Mouse (Mus musculus): ENCODE data around the gene Tmem63b.

Tmem63b gene

DNA sequence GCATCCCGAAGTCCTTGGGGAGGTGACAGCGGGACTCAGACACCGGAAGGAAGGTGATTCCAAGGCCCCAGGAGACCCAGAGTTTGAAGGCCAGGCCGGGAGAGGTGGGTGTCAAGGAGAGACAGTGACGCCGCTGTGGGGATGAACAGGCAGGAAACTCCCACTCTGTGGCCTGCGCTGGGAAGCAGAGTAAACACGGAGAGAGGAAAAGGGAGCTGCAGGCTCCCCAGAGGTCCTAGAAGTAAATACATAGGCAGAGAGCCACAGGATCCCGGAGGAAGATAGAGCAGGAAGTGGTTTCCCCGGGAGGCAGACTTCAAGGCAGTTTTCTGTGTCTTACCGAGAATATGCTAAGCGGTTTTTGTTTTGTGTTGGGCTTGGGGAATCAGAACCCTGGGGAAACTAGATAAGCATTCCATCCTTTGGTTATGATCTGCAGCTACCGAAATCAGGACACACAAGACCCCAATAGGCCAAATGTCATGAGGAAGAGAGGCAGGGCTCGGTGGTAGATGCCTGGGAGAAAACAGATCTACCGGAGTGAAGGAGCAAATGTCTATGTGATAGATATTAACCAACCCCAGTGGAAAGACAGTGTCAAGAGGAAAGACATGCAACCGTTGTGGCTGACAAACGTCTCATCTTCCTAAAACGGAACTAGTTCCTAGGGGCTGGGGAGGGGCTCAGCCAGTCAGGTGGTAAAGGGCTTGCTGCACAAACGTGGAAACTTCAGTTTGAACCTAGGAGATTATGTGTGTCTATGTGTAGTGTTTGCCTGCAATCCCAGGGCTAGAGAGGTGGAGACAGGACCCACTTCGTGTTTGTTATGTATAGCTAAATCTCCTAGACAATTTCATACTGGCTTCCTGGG lies 67.1 kb downstream of the Tmem63b start:
- DNase-seq, result peak; percentile 52

DNA sequence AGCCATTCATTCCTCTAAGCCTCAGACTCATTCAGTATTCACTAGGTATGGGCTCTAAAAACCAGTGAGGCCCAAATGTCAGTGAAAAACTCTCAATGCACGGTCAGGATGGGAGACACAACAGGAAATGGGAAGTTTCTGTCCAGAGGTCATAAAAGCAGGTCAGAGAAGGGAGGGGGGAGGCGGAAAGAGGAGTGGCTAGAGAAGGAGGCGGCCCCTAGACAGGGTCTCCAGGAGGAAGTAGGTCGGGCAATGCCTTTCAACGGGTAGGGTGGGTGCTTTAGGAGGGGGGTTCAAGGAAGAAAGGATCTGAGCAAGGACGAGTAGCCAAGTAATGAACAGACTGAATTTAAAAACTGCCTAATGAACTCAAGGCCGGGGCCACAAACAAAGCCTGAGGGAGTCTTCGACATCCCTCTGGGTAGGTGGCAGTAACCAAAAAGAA lies 67.7 kb downstream of the Tmem63b start:
- DNase-seq, result peak; percentile 81

DNA sequence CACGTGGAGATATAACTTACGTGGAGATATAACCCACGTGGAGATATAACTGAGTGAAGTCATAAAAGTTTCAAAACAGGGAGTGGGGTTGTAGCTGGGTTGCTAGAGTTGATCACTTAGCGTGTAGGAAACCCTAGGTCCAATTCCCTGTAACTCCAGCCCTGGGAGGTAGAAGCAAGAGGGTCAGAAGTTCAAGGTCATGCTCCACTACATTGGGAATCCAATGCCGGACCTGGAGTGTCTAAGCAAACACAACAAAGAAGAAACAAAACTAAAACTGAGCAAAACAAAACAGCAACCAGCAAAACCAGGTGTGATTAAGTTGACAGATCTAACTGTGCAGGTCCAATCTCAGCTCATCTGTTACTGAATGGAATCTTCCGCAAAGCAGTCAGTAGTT lies 69.0 kb downstream of the Tmem63b start:
- DNase-seq, result no peak

DNA sequence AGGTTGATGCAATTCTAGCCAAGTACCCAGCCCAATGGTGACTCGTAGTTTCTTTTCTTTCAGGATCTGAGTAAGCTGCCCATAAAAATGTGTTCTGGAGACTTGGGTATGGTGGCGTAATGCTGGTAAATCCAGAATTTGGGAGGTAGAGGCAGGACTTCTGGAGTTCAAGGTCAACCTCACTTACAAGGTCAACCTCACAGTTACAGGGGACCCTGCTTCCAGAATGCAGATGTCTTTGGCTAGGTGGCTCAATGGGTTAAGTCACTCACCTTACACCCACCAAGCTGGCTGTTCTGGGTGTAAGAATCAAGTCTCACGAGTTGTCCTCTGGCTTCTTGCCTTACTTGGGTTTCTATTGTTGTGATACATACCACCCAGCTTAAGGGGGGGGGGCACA lies 70.0 kb downstream of the Tmem63b start:
- DNase-seq, result no peak

DNA sequence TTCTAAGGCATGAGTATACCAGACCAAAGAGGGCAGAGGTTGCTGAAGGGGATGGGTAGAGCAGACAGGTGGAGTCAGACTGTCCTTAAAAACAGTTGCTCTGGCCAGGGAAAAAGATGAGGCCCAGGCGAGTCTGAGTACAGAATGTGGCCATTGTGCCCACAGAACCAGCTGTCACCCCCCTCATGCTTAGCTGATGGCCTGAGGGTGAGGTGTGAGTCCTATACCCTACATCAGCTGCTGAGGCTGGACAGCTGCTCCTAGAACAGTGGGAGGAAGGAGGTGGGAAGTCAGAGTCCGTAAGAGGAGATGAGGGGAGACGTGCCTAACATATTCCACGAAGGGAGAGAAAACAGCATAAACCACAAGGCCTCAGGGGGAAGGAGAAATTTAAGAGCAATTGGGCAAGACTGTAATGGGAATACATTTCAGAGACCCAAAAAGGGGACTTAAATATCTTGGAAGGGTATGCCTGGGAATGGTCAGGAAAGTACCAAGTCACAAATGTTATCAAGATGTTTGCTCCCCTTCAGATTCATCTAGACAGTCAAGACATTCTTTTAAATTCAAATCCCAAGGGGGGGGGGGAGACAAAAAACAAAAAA lies 70.6 kb downstream of the Tmem63b start:
- no peak for DNase-seq

DNA sequence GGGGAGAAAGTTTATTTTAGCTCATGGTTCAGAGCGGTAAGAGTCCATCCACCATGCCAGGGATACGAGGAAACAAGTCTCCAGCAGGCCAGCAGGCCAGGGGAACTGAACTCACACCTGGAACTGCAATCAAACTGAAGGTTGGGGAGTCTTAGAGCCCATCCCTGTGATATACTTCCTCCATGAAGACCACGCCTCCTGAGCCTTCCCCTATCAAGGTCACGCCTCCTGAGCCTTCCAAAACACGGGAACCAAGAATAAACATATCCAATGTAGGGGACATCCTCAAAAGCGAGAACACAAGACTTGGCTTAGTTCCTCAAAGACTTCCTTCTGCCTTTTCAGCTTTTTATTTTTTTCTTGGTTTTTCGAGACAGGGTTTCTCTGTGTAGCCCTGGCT lies 73.8 kb downstream of the Tmem63b start:
- no peak for DNase-seq

DNA sequence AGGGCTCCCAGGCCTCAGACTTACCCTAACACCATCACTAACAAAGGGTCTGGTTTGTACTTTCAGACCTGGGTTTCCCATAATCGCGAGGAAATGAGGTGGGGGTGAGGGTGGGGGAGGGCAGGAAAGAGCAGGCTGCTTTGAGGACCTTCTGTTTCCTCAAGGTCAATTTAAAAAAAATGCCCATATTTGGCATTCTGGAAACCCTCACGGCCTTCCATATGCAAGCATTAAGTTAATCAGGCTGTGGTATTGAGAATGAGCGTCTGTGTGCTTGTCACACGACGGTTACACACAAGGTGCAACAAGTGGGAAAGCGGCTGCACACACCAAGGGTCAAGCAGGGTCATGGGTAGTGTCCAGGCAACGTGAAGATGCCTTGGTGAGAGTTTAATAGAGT lies 74.7 kb downstream of the Tmem63b start:
- DNase-seq, result no peak

All from lung, postnatal 36 days (tissue).